Mouse (Mus musculus): Measurements from ENCODE around the gene Hsd11b2. TPM values are rescaled to one million over a fixed set of nuclear protein-coding genes. Genes with fewer than 3 reads are reported as not detected.
A peak's percentile ranks its signal among the peaks of the same experiment; 100 is the strongest.

Hsd11b2 gene
- polyA plus RNA-seq, 1 experiment from 2014 or later, result 6.7 TPM

- Histone ChIP-seq H3K27me3 (replicated peaks) (no peaks in the 10 kb centered on the region; the same call in 1 of the 2 replicates), H3K9me3 (replicated peaks) (no peaks in the 10 kb centered on the region), H3K4me1 (peaks cover 44% of the 10 kb centered on the region), H3K36me3 (peaks cover 10% of the 10 kb centered on the region), H3K27ac (peak overlapping the region; percentile 77), H3K9ac (peak overlapping the region; percentile 70), H3K4me3 (peak overlapping the region; percentile 83), H3K4me2 (peak overlapping the region; percentile 87)
- WGBS (ENCODE audit: insufficient replicate concordance), result 20% methylated on average over 27 of the region's 27 CpGs
- no peak for ATAC-seq
These were observed 48.4 kb downstream of the Hsd11b2 start for GRCm38 (mm10) chr8:105566703-105567595.

- 74% methylated on average over 9 of the region's 9 CpGs for WGBS (ENCODE audit: insufficient replicate concordance)
- ATAC-seq, result no peak
These were observed 53.3 kb downstream of the Hsd11b2 start for GRCm38 (mm10) chr8:105571810-105572209.

GRCm38 (mm10) chr8:105573427-105573826 is 54.9 kb downstream of the Hsd11b2 start:
- 0 out of 2 replicates have a peak, but pooled peaks cover 9% of the 10 kb centered on the region for H3K27me3 ChIP-seq (replicated peaks)
- H3K36me3 ChIP-seq, result no peaks in the 10 kb centered on the region
- no peaks in the 10 kb centered on the region for H3K4me1 ChIP-seq
- no peak for ATAC-seq
- no peaks in the 10 kb centered on the region for H3K9me3 ChIP-seq (replicated peaks)
- no peak overlapping the region for H3K9ac ChIP-seq
- no peak overlapping the region for H3K4me3 ChIP-seq
- H3K27ac ChIP-seq, result no peak overlapping the region
- H3K4me2 ChIP-seq, result no peak overlapping the region

More at GRCm38 (mm10) chr8:105571810-105572209, 53.3 kb downstream of the Hsd11b2 start:
- Histone ChIP-seq H3K4me2 (no peak overlapping the region), H3K9me3 (replicated peaks) (no peaks in the 10 kb centered on the region), H3K27me3 (replicated peaks) (peaks cover 9% of the 10 kb centered on the region; the same call in 1 of the 2 replicates), H3K4me1 (peaks cover 7% of the 10 kb centered on the region), H3K4me3 (no peak overlapping the region), H3K27ac (no peak overlapping the region), H3K9ac (no peak overlapping the region), H3K36me3 (no peaks in the 10 kb centered on the region)

Other genes with a start within 250 kb of the Hsd11b2 start
- gene Hsf4, start 249.0 kb upstream of the Hsd11b2 start, polyA plus RNA-seq (2016; fragmentation: Nextera tagmentation; extraction: Ambion mirVana), result not detected in 2 replicates
- gene Nol3, start 242.6 kb upstream of the Hsd11b2 start, polyA plus RNA-seq (2016; fragmentation: Nextera tagmentation; extraction: Ambion mirVana), result 0.12 and 0.18 TPM in 2 replicates
- 1.6 TPM in 2 replicates for gene 4931428F04Rik, start 228.9 kb upstream of the Hsd11b2 start, polyA plus RNA-seq (2016; fragmentation: Nextera tagmentation; extraction: Ambion mirVana)
- 11.9 and 13.8 TPM in 2 replicates for gene Exoc3l, start 222.7 kb upstream of the Hsd11b2 start, polyA plus RNA-seq (2016; fragmentation: Nextera tagmentation; extraction: Ambion mirVana)
- gene E2f4, start 221.1 kb upstream of the Hsd11b2 start, polyA plus RNA-seq (2016; fragmentation: Nextera tagmentation; extraction: Ambion mirVana), result 239 TPM in 2 replicates
- gene Elmo3, start 213.2 kb upstream of the Hsd11b2 start, polyA plus RNA-seq (2016; fragmentation: Nextera tagmentation; extraction: Ambion mirVana), result 2.7 and 3.0 TPM in 2 replicates
- gene Lrrc29, start 192.5 kb upstream of the Hsd11b2 start, polyA plus RNA-seq (2016; fragmentation: Nextera tagmentation; extraction: Ambion mirVana), result 9.9 and 10.0 TPM in 2 replicates
- 106 and 109 TPM in 2 replicates for gene Tmem208, start 192.4 kb upstream of the Hsd11b2 start, polyA plus RNA-seq (2016; fragmentation: Nextera tagmentation; extraction: Ambion mirVana)
- 1.2 and 1.4 TPM in 2 replicates for gene Fhod1, start 170.8 kb upstream of the Hsd11b2 start, polyA plus RNA-seq (2016; fragmentation: Nextera tagmentation; extraction: Ambion mirVana)
- 0.42 and 0.48 TPM in 2 replicates for gene Slc9a5, start 169.9 kb upstream of the Hsd11b2 start, polyA plus RNA-seq (2016; fragmentation: Nextera tagmentation; extraction: Ambion mirVana)
- gene Plekhg4, start 145.5 kb upstream of the Hsd11b2 start, polyA plus RNA-seq (2016; fragmentation: Nextera tagmentation; extraction: Ambion mirVana), result not detected in 2 replicates
- not detected in 2 replicates for gene Kctd19, start 105.3 kb upstream of the Hsd11b2 start, polyA plus RNA-seq (2016; fragmentation: Nextera tagmentation; extraction: Ambion mirVana)
- gene Lrrc36, start 105.2 kb upstream of the Hsd11b2 start, polyA plus RNA-seq (2016; fragmentation: Nextera tagmentation; extraction: Ambion mirVana), result 0.07 and 0.18 TPM in 2 replicates
- 1.2 and 1.4 TPM in 2 replicates for gene Tppp3, start 47.2 kb upstream of the Hsd11b2 start, polyA plus RNA-seq (2016; fragmentation: Nextera tagmentation; extraction: Ambion mirVana)
- 4.0 and 4.6 TPM in 2 replicates for gene Zdhhc1, start 21.9 kb upstream of the Hsd11b2 start, polyA plus RNA-seq (2016; fragmentation: Nextera tagmentation; extraction: Ambion mirVana)
- gene Atp6v0d1, start 47.3 kb downstream of the Hsd11b2 start, polyA plus RNA-seq (2016; fragmentation: Nextera tagmentation; extraction: Ambion mirVana), result 47.2 and 51.0 TPM in 2 replicates
- gene Ripor1, start 86.5 kb downstream of the Hsd11b2 start, polyA plus RNA-seq (2016; fragmentation: Nextera tagmentation; extraction: Ambion mirVana), result 14.1 and 14.5 TPM in 2 replicates
- 89.0 and 93.5 TPM in 2 replicates for gene Ctcf, start 117.8 kb downstream of the Hsd11b2 start, polyA plus RNA-seq (2016; fragmentation: Nextera tagmentation; extraction: Ambion mirVana)
- gene Agrp, start 118.6 kb downstream of the Hsd11b2 start, polyA plus RNA-seq (2016; fragmentation: Nextera tagmentation; extraction: Ambion mirVana), result 0.22 TPM in 1 of 2 replicates, not detected in the other
- gene Carmil2, start 167.5 kb downstream of the Hsd11b2 start, polyA plus RNA-seq (2016; fragmentation: Nextera tagmentation; extraction: Ambion mirVana), result 0.86 TPM in 2 replicates
- gene Acd, start 182.3 kb downstream of the Hsd11b2 start, polyA plus RNA-seq (2016; fragmentation: Nextera tagmentation; extraction: Ambion mirVana), result 32.3 and 34.1 TPM in 2 replicates
- gene Pard6a, start 182.4 kb downstream of the Hsd11b2 start, polyA plus RNA-seq (2016; fragmentation: Nextera tagmentation; extraction: Ambion mirVana), result 9.2 and 10.8 TPM in 2 replicates
- 0.23 TPM in 1 of 2 replicates, not detected in the other for gene 4933405L10Rik, start 188.9 kb downstream of the Hsd11b2 start, polyA plus RNA-seq (2016; fragmentation: Nextera tagmentation; extraction: Ambion mirVana)
- gene Enkd1, start 189.5 kb downstream of the Hsd11b2 start, polyA plus RNA-seq (2016; fragmentation: Nextera tagmentation; extraction: Ambion mirVana), result 11.2 and 12.4 TPM in 2 replicates
- gene Gfod2, start 239.9 kb downstream of the Hsd11b2 start, polyA plus RNA-seq (2016; fragmentation: Nextera tagmentation; extraction: Ambion mirVana), result 4.5 and 5.1 TPM in 2 replicates